ENCODE assay signal across 9 mouse cellular contexts in the genomic region with DNA sequence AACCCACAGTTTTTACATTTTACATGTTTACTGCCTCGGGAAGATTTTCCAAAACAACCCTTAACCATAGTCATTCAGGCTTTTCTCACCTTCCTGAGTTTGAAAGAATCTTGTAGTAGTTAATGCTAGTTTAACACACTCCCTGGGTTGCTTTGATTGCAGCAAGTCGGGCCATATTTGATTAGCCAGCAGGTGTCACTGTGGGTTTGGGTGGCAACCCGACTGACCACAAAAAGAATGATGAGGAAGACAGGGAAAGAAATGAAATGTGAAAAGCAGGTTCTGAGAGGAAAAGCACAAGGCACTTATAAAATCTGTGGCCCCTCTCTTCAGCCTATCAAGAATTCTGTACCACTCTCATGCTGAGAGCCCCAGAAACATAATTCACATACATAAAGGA.
DNase-seq lines count a peak whose midpoint lies in the region; ATAC-seq and TF ChIP-seq lines count a peak whose summit lies in the region.
"Had no signal": no experiment of that assay in that cellular context is flagged by ENCODE, and none has a peak within 500 bp of the region (broad histone marks: within the 10 kb centered on the region; RNA-seq: fewer than 3 reads in every experiment).

No protein-coding gene starts in this region.

- WGBS in lung, embryonic 16.5 days: 5% methylated on average over 3 of the region's 3 CpGs
- under 1% methylated on average over 3 of the region's 3 CpGs for WGBS in small intestine, adult 2 months

- TF ChIP-seq RAD21 in CH12.LX (IDR thresholded peaks at IDR 0.05; ENCODE audit: low read depth, low read length): peak; percentile 87

- in situ Hi-C loops in CH12.LX (cut with MboI; ENCODE audit: low pct_ligation_motif_present, low pct_unique_long_range_greater_than_20kb, low sequenced_read_pairs): no loop called here

- TF ChIP-seq POLR2A in CH12.LX (IDR thresholded peaks at IDR 0.05; ENCODE audit: low read depth, low read length): no peak
- no peak for TF ChIP-seq POLR2A in small intestine, adult 2 months (IDR thresholded peaks at IDR 0.05; ENCODE audit: low read depth, low read length)

- no peaks in the 10 kb centered on the region for H3K36me3 ChIP-seq in CH12.LX (replicated peaks in 1 of 2; ENCODE audit: control insufficient read depth in 1 of 2, insufficient read depth in 1 of 2, low read length in 1 of 2)
- no peaks in the 10 kb centered on the region for H3K36me3 ChIP-seq in lung, embryonic 16.5 days (ENCODE audit: control insufficient read depth, insufficient read depth, low read length)
- H3K36me3 ChIP-seq in small intestine, adult 2 months (ENCODE audit: control insufficient read depth, insufficient read depth, low read length): no peaks in the 10 kb centered on the region
- H3K36me3 ChIP-seq: heart, embryonic 13.5 days had no signal

- H3K9ac ChIP-seq in CH12.LX (ENCODE audit: insufficient read depth, low read depth): no peak overlapping the region
- H3K9ac ChIP-seq in lung, embryonic 16.5 days (ENCODE audit: low read length): no peak overlapping the region
- H3K9ac ChIP-seq: heart, embryonic 13.5 days had no signal

- no peaks in the 10 kb centered on the region for H3K4me1 ChIP-seq in CH12.LX (ENCODE audit: control insufficient read depth in 1 of 2, insufficient read depth in 2 of 2)
- peaks cover 17% of the 10 kb centered on the region for H3K4me1 ChIP-seq in lung, embryonic 16.5 days (replicated peaks; ENCODE audit: control insufficient read depth, insufficient read depth, low read length)
- peaks cover 6% of the 10 kb centered on the region; the same call in 1 of the 2 replicates for H3K4me1 ChIP-seq in small intestine, adult 2 months (ENCODE audit: control insufficient read depth, insufficient read depth, insufficient read length, low read length)

- dilution Hi-C loops in CH12.LX (cut with MboI; ENCODE audit: extremely low pct_ligation_motif_present, extremely low pct_unique_long_range_greater_than_20kb, low sequenced_read_pairs): no loop called here

- H3K27ac ChIP-seq in CH12.LX (ENCODE audit: insufficient read depth, low read depth): no peak overlapping the region
- H3K27ac ChIP-seq in lung, embryonic 16.5 days (ENCODE audit: low read length): no peak overlapping the region
- no peak overlapping the region for H3K27ac ChIP-seq in small intestine, adult 2 months (ENCODE audit: insufficient read depth, low read depth, low read length)
- H3K27ac ChIP-seq: heart, embryonic 13.5 days had no signal

- peak; percentile 42 for DNase-seq in 3134 (ENCODE audit: extremely low read depth, insufficient read length, low spot score)
- peak; percentile 55 for DNase-seq in CH12.LX (ENCODE audit: extremely low read depth)
- peak; percentile 9 for DNase-seq in cerebellum, adult 11-12 months
- DNase-seq in frontal cortex, postnatal 36 days (ENCODE audit: low spot score in 2 of 2): peak; percentile 69 to 80
- peak; percentile 83 to 89 for DNase-seq in kidney, postnatal 36 days
- no peak for DNase-seq in thymus, postnatal 36 days

- no peak overlapping the region for H3K4me3 ChIP-seq in CH12.LX (replicated peaks in 1 of 3; ENCODE audit: low read depth in 2 of 3, low read length in 2 of 3, poor library complexity in 1 of 3)
- no peak overlapping the region for H3K4me3 ChIP-seq in lung, embryonic 16.5 days (ENCODE audit: low read length)
- H3K4me3 ChIP-seq in small intestine, adult 2 months (ENCODE audit: low read depth, low read length): no peak overlapping the region
- H3K4me3 ChIP-seq: heart, embryonic 13.5 days had no signal

- H3K4me2 ChIP-seq in CH12.LX (ENCODE audit: insufficient read depth, low read depth, poor library complexity, severe bottlenecking): no peak overlapping the region
- no peak overlapping the region for H3K4me2 ChIP-seq in lung, embryonic 16.5 days (ENCODE audit: low read depth, low read length)
- H3K4me2 ChIP-seq: heart, embryonic 13.5 days had no signal

- TF ChIP-seq EP300 in CH12.LX (IDR thresholded peaks at IDR 0.05; ENCODE audit: low read length): no peak

- peak; percentile 41 to 81 for TF ChIP-seq CTCF in CH12.LX (conservative IDR thresholded peaks at IDR 0.05 in 1 of 2, IDR thresholded peaks at IDR 0.05 in 1 of 2; ENCODE audit: low read depth in 2 of 2, low read length in 2 of 2)
- peak; percentile 78; the same call in 1 of the 2 replicates for TF ChIP-seq CTCF in small intestine, adult 2 months (IDR thresholded peaks at IDR 0.05; ENCODE audit: extremely low read depth, insufficient read length, insufficient replicate concordance, low read depth, low read length)

- peak; percentile 4; the same call in 1 of the 2 replicates for ATAC-seq in lung, embryonic 16.5 days (ENCODE audit: low read depth)

- no peaks in the 10 kb centered on the region for H3K9me3 ChIP-seq in CH12.LX (replicated peaks; ENCODE audit: low read length)
- H3K9me3 ChIP-seq in lung, embryonic 16.5 days (ENCODE audit: control insufficient read depth, low read length): no peaks in the 10 kb centered on the region
- H3K9me3 ChIP-seq: heart, embryonic 13.5 days had no signal

- H3K79me2 ChIP-seq in CH12.LX (replicated peaks; ENCODE audit: control insufficient read depth, extremely low read depth, insufficient read depth, poor library complexity, severe bottlenecking): no peaks in the 10 kb centered on the region

- H3K27me3 ChIP-seq in CH12.LX (replicated peaks): no peaks in the 10 kb centered on the region
- no peaks in the 10 kb centered on the region for H3K27me3 ChIP-seq in lung, embryonic 16.5 days (ENCODE audit: control insufficient read depth, insufficient read depth, low read depth, low read length)
- no peaks in the 10 kb centered on the region for H3K27me3 ChIP-seq in small intestine, adult 2 months (ENCODE audit: control insufficient read depth, insufficient read depth, low read length)
- H3K27me3 ChIP-seq: heart, embryonic 13.5 days had no signal

TF ChIP-seq in CH12.LX, 34 proteins besides CTCF, POLR2A, EP300 and RAD21:
- TF ChIP-seq SMC3 (IDR thresholded peaks at IDR 0.05; ENCODE audit: low read depth, low read length) (peak; percentile 85), E2F4 (IDR thresholded peaks at IDR 0.05; ENCODE audit: insufficient replicate concordance, low read depth, low read length) (no peak), ZC3H11A (IDR thresholded peaks at IDR 0.05; ENCODE audit: low read depth, low read length) (peak; percentile 40; the same call in 1 of the 2 replicates)

Comparison
In these comparisons a context has a peak if more than half of its experiments do, and no peak if none do; other contexts are left out.
1. DNase-seq: peak in 3134 (single experiment), CH12.LX (single experiment), cerebellum, adult 11-12 months (single experiment), frontal cortex, postnatal 36 days (2 of 2) and kidney, postnatal 36 days (2 of 2); none in thymus, postnatal 36 days (0 of 2).